Mouse (Mus musculus): ENCODE results near the gene Rtl1. TPM values are rescaled to one million over a fixed set of nuclear protein-coding genes. Genes with fewer than 3 reads are reported as not detected.
A peak's percentile ranks its signal among the peaks of the same experiment; 100 is the strongest.

Gene Rtl1
- total RNA-seq (2021) = under 1 TPM in 1 of 2 experiments, not detected in 1; 0.05 TPM
- long read RNA-seq, experiment 1 = 0 reads
- long read RNA-seq, experiment 2 = 0 reads

DNA sequence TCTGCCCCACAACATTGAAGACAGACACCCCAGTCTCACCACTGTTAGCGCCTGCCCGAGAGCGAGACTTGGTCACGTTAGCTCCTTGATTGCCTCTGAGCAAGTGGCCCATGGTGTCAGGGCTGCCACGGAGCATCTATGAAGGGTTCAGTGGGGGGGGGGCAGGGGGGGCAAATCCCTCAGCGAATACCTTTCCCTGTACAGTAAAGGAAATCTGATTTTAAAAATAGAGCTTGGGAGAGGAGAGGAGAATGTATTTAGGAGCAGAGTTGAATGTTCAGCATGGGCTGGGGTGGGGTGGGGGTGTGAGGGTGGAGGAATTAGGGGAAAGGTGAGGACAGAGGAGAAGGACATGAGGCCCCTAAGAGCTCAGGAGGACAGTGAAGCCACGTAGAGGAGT is at the start of gene Rtl1:
Gene Rtl1, minus strand, starts transcription at position 101 of the 400 bp plus-strand sequence.
- no peak for DNase-seq

DNA sequence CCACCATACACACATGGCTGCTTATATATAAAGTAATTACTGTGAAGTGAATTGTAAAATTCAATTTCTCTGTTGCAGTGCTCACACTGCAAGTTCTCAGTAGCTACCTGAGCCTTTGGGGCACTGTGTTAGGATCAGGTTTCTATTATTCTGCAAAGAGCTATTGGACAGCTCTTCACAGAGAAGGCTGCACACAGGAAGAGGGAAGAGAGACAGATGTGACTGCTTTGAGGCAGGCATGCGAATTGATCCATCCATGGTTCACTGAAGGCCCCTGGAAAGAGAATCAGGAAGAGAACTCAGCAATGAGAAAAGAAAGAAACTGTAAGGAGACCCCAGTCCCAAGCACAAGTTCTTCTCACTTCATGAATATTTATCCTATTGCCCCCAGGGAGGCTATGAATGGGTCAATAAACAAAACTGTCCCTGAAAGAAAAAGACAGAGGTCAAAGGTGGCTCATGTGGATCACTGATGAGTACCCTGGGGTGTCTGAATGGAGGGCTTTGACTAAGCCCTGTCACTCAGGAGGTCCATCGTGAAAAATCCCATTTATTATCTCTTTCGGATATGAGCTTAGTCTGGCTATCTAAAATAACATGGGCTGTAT is 40.5 kb upstream of the Rtl1 start:
- DNase-seq = no peak

DNA sequence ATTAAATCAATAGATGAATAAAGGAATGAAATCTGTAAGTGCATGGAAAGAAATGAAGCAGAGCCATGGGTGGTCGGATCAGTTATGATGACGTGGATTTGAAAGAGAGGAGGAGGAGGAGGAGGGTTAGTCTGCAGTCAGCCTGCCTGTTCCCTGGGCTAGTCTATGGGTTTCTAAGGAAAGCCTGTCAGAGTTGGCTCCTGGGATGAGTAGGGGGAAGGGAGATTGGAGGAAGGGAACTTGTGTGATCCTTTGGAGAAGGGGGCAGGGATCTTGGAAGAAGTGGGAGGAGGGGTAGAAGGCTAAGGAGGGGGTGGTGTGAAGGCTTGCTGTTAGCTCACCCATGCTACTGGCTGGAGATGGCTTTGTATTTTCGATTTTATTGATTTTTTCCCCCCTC is 31.9 kb upstream of the Rtl1 start:
- DNase-seq = no peak

DNA sequence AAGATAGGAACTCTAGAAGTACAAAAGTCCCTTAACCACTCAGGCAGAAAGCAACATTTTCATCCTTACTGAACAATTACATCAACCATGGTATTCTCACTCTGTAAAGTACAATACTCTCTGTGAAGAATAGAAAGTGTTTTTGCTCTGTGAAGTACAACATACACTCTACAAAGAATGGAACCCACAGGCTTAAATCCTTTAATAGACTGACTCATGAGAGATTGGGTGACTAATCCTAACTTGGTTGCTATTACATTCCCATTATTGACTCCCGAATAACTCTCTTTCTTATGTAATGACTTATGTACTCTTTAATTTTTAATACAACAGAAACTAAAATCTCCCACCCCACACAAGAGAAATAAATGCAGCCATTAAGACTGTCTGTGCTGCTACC is 28.8 kb upstream of the Rtl1 start:
- DNase-seq = no peak

DNA sequence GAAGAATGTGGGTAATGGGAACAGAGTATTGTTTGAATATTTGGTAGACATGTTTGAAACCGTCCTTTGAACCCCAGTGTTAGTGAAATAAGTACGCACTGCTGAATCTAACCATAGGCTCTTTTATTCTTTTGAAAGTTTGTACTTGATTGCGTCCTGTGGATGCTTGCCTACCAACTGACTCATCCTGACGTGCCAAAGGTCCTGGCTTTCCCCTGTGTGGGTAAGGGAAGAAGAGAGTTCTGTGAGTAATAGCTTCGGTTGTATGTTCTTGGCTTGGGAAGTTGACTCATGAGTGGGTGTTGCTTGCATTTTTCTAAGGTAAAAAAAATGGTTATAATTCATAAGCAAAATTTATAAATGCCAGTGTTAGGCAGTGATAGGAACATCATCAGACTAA is 26.8 kb upstream of the Rtl1 start:
- DNase-seq = no peak

DNA sequence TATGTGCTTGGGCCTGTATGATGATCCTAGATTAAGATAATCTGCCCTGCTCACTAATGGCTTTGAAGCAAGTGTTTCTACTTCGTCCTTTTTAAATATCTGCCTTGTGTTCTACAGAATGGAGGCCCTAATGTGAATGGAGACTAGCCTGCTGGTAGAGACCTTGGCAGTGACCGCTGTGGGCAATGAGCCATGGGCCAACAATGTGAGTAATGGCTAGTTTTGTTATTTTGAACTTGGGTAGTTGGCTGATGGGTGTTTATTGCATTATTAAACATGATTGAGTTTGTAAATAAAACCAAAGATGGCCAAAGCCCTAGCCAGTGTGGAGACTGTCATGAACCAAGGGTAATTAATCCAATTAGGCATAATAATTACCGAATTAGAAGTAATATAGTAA is 20.1 kb upstream of the Rtl1 start:
- DNase-seq = no peak

DNA sequence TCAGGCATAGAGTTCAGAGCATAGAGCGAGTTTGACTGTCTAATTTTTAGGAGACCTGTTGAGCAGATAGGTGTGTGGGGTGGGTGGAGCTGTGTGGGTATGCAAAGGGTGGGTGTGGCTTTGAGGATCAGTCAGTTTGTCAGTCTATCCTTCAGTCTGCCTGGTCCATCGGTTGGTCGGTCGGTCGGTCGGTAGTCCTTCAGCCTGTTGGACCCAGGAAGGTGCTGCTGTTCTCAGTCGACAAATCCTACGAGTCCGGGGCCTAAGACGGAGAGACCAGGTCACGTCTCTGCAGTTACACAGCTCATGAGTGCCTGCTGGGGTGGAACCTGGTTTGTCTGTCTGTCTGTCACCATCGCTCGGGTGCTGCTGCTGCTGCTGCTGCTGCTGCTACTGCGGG is 17.9 kb upstream of the Rtl1 start:
- DNase-seq = no peak

DNA sequence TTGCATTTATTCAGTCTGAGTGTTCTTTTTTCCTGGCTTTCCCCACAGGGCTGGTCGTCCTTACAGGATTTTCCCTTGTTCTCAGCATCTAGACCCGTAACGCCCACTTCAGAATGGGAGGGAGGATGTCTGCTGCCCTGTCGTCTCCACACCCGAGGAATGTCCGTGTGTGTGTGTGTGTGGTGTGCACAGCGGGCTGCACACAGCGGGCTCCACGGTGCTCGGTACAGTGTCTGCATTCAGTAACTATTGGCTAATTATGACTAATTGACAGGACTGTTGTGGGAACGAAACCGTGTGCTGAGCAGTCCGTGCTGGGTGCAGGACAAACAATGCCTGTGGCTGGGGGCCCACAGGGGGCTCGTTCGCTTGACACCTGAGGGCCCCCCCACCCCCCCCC is 17.0 kb upstream of the Rtl1 start:
- no peak for DNase-seq

DNA sequence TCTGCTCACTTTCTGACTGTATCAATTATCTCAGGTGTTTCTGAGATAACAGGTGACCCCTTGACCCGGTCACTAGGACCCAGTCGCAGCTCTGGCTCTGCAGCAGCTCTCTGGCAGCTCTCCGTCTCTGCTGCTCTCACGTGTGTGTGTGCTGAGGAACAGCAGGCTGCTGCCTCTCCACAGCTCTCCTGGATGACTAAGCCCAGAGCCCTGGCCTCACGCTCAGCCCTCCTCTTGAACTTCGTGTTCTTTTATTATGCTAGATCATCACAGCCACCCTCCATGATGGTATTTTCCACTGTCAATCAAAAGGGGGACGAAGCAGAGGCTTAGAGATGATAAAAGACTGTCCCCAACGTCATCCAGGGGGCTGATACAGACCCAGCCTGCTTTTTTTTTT is 15.2 kb upstream of the Rtl1 start:
- no peak for DNase-seq

DNA sequence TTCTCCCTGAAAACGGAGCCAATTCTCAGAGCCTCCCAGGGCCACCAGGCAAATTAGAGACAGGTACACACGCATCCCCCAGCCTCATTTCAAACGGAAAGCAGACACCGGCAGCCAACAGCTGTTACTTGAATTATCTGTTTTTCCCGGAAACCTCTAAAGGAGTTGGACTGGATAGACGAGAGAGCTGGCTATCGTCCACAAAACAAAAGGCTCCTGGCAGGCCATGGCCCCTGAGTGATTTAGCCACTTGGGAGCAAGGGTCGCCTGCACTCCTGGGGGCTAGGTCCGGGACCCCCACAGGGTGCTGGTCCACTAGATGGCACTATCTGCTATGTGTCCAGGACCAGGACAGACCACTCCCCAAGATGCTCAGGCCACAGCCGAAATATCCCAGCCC is 14.3 kb upstream of the Rtl1 start:
- no peak for DNase-seq

DNA sequence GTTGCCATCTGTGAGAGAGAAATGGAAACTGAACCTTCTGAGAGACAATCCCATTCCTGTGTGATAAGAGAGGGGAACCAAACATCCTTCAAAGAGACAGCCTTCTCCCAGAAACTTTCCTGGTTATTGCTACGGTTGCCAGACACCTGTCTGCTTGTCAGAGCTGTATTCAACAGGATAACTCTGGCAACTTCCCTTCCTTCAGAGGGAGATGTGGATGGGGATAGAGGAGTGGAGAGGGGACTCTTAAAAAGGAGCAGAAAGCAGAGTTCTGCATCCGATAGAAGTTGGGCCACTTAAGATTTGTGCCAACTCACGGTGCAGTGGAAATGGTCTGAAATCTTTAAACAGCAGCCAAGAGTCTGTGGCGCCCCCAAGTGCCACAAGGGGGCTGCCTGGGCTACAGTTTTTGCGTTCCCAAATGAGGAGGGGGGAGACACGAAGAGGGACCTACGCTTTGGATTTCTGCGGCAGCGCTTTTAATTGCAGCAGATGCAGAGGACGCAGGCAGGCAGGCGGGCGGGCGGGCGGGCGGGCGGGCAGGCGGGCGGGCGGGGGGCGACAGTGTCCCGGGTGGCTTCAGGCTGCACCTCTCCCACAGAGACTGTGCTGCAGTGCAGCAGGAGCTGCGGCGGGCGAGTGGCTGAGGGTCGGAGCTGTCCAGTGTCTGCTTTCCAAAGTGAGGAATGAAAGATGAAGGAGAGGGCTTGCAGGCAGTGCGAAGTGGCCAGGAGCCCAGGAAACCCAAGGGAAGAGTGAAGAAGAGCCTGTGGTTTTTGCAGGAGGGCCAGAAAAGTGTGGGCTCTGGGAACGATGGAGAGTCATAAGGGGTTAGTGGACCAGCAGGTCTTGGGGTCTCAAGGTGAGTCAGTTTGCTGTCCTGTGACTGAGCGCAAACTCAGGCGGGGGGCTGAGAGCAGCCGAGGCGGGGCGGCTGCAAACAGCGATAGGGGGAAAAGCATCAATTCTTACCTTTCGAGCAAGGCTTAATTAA is 12.6 kb upstream of the Rtl1 start:
- no peak for DNase-seq

DNA sequence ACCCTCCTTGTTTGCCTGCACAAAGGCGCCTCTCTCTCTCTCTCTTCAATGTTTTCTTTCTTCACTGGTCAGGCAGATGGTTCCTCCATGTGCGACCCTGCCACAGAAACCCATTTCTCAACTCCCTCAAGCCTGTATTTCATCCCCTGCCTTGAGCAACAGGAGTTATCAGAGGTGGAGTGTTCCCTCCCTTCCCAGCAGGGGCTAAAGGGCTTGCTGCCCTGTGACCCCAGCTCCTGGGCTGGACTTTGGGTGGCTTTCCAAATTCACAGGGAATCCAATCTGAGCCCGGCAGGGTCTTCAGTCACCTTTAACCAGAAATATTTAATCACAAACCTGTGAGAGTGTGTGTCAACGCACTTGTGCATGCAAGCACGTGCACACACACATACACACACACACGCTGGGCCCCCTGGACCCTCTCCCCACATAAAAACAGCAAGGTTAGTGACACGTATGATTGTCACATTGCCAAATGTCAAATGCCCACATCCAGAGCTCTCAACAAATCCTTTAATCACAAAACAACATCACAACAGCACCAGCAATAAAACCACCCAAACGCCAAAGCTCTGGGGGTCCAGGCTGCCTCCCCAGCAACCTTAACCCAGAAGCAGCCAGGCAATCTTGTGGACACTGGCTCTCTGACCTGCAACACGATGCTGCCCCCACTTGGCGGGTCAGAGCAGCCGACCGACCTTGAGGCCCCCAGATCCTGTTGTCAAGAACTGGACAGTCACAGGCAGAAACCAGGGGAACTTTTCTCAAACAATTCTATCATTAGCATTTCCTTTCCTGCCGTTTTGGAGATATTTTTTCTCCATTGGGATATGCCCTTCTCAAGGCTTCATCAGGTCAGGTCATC is 8.7 kb upstream of the Rtl1 start:
- DNase-seq = no peak

DNA sequence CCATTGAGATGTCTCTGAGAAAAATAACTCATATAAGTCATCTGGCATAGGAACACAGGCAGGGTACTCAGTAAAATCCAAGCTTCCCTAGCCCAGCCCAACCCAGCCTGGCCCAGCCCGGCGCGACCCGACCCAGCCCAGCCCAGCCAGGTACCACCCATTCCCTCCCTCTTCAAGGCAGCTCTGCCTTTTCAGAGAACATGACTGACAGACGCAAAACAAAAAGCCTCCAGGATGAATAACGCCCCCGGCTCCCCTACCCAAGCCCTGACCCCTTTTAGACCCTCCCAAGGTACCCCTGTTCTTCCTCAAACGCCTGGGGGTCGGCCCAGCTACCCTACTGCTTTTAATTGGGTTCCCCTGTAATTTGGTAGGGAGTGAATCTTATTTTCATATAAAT is 7.8 kb upstream of the Rtl1 start:
- no peak for DNase-seq

DNA sequence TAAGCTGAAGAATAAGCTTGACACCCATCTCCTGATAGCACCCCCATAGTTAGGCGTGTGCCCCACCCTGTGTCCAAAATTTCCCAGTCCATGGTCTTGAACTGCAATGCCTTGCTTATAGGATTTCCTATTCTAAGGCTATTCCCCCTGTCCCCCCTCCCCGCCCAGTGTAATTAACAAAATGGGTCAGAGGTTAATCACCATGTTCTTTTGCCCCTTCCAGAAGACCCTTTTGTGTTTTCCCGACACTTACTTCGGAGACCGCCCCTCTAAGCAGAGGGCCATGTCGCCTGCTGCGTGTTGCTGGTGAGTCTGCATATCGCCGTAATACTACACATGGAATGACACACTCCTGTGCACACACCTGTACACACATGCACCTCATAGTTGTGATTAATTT is 7.1 kb upstream of the Rtl1 start:
- DNase-seq = no peak

DNA sequence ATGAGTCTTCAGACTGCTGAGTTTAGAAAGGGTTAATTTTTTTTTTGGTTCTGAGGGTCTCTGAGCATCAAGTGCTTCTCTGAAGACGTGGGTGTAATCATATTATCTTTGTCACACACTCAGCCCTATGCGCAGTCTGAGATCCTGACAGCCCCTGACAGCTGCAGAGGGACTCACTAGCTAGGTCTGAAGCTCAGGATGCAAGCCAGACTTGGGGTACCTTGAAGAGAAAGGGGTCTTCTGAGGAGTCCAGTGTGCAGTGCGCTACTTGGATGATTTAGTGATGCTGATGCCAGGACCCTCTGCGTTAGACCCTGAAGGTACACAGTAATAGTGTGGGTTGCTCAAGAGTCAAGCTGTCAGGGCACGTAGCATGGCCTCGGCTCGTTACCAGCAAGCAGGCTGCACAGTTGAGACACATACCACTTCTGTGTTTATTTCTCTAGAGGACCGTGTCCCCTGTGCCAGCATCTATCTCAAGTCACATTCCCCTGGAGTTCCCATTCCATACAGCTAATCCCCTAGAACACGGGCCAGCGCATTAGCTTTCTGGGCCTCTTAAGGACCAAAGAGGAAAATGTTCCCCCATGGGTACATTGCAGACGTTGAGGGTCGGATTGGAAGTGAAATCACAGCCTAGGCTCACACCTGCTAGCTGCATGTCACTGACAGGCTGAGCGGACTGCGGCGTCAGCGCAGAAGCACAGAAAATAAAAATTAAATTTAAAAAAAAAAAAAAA is 5.0 kb upstream of the Rtl1 start:
- no peak for DNase-seq

DNA sequence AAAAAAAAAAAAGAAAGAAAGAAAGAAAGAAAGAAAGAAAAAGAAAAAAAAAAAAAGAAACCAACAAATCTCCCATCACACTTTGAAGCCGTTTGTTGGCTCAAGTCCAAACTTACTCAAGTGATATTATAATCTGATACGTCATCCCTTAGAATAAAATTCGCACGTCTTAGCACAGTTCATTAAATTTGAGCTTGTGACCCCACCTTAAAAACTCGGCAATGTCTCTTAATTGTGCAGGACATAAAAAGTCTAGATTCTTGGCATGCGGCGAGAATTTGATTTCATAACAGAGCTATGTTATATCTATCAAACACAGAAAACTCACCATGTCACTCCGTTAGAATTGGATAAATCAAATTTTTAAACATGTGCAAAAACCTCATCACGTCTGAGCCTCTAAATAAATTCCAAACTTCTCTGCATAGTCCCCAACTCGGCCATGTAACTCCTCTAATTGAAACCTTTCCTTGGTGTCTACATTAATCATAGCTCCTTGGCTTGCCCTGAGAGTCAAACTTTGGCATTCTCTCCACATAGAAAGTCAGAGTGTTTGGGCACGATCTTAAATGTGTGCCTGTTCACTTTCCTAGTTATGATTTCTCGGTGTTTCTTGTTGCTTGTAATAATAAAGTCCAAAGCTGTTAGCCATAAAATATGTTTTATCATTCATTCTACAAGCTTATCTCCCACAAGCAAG is 1.4 kb downstream of the Rtl1 start:
- DNase-seq = no peak

DNA sequence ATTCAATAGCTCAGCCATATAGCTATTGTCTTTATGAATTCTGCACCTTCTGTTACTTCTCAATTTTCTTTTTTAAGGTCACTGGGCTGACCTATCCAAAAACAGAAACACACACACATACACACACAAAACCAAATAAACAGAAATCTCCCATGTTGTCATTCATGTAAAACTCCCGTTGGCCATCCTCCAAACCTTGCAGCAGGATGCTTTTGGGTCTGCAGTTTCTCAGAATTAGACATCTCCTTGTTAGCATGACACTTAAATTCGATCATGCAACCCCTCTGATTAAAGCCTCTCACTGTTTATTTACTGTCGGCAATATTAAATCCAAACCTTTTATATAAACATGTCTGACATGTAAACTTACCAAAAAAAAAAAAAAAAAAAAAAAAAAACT is 3.4 kb downstream of the Rtl1 start:
- DNase-seq = no peak

DNA sequence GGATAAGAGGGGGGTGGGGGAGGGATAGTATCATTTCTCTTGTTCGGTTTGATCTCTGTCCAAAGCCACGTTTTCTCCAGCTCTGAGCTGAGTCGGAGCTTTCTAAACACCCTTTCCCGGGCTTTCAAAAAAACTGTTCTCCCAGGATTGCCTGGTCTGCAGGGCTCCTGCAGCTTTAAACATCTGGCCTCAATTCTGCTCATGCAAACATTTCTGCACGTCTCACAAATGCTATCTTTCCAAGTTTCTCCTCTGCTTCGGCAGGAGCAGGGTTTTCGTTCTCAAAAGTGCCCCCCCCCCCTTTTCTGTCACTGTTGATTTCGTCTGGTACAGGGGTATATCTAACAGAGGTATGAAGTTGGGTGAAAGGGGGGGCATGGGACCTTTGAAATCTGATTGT is 3.9 kb downstream of the Rtl1 start:
- DNase-seq = peak in 1 of 2 experiments; percentile 6

DNA sequence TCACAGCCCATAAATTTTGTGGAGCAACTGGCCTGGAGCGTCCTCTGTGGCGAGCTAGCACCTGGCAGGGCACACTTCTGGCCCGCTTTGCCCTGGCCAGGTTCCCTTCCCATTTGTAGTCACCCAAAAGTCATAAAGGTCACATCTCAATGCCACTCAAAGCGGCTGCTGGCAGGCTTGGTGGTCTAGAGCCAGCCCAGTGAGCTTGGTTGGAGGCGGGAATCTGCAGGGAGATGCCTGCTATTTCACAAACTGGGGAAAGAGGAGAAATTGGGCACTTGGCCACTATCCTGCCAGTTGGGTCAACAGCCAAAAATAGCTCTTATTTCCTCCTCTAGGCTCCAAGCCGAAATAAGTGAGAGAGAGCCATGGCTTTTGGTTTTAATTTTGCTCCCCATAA is 4.4 kb downstream of the Rtl1 start:
- DNase-seq = peak; percentile 44 to 65

DNA sequence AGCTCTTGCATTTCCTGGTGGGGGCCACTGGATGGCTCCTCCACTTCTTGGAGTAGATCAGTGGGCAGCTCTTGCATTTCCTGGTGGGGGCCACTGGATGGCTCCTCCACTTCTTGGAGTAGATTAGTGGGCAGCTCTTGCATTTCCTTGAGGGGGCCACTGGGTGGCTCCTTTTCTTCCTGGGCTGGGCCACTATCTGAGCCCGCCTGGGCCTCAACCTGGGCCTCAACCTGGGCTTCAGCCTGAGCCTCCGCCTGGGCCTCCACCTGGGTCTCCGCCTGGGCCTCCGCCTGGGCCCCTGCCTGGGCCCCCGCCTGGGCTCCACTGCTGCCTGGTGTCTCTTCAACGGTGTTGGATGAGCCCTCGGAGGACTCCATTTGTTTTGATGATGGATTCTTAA is 5.2 kb downstream of the Rtl1 start:
- DNase-seq = no peak

DNA sequence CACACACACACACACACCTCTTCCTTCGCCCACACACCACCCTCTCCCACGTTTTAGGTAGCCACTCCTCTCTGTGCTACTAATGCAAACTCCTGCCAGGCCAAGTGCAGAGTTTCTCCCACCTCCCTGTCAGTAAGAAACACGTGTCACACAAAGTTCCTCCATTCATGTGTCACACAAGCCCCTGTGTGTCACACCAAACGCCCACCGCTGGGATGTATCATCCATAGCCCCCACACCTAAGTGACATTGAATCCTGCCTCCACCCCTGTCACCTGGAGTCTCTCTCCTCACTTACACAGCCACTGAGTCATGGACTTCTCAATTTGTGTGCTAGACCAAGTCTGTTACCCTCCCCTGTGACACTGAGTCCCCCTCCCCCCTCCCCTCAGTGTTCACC is 17.9 kb downstream of the Rtl1 start:
- no peak for DNase-seq

All from heart, adult 18-20 months (tissue).